Mouse (Mus musculus) G1E (cell line): ENCODE results near the gene Cdkn2a.

Experiments
- CTCF ChIP-seq: IDR thresholded peaks from 2 replicates; pipeline ENCODE4 v1.5.1; 2012; ENCODE audit warnings: low read depth, low read length, inconsistent platforms, mixed read lengths
- TAL1 ChIP-seq: conservative IDR thresholded peaks from 2 replicates; pipeline ENCODE4 v1.6.1; 2012; ENCODE audit warnings: low read depth, low read length, inconsistent platforms, mixed read lengths

GRCm38 (mm10) chr4:89313461-89313860, 19.0 kb upstream of the Cdkn2a start:
- TF ChIP-seq CTCF (no peak), TAL1 (no peak)
